Mouse (Mus musculus) erythroblast, embryonic 14.5 days (primary cell): ENCODE results near the gene Gpbp1.

ENCODE experiments used
- GATA1 ChIP-seq: IDR thresholded peaks from 2 replicates; pipeline ENCODE4 v1.6.1; 2012; ENCODE audit warnings: low read length, inconsistent platforms, mixed read lengths
- TAL1 ChIP-seq: IDR thresholded peaks from 3 replicates; pipeline ENCODE4 v1.6.1; 2012; ENCODE audit warnings: low read length, inconsistent platforms, mixed read lengths

DNA sequence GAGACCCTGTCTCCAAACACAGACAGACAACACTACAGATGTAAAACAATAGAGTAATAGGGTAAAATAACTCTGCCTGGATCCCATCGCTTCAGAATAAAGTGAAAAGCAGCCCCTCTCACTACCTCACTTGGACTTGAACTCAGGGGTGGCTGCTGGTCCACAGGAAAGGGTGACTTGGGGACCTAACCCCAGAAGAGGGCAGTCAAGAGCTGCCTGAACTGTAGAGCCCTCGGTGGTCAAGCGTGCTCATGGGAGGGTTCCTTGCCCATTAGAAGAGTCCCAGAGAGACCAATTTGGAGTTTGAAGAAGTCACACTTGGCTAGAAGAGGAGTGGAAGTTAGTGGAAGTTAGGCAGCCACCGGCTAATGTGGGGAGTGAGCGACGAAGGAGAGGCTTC, 44.2 kb upstream of the Gpbp1 start:
- TF ChIP-seq GATA1: no peak
- TF ChIP-seq TAL1: no peak
